Mouse (Mus musculus) bone marrow, adult 2 months (tissue): ENCODE measurements around the gene Gck. TPM values are rescaled to one million over a fixed set of nuclear protein-coding genes. Genes with fewer than 3 reads are reported as not detected.

Experiments
- H3K27ac ChIP-seq: fragments of 200-500 bp; 2 replicates; pipeline ENCODE4 v1.5.1; 2012; ENCODE audit warnings: low read depth, mild to moderate bottlenecking, control low read depth, inconsistent platforms, low read length; ENCODE audit not compliant: control insufficient read depth, poor library complexity, insufficient read depth
- H3K4me1 ChIP-seq: fragments of 200-500 bp; 2 replicates; pipeline ENCODE4 v1.6.1; 2011; ENCODE audit warnings: low read length; ENCODE audit not compliant: control insufficient read depth, insufficient read depth
- H3K4me3 ChIP-seq: fragments of 200-500 bp; replicated peaks from 2 replicates; pipeline ENCODE3; 2011; ENCODE audit warnings: mild to moderate bottlenecking, low read depth, low read length, control low read depth; ENCODE audit not compliant: control insufficient read depth
- CTCF ChIP-seq: fragments of 200-500 bp; IDR thresholded peaks from 2 replicates; pipeline ENCODE4 v1.5.1; 2011; ENCODE audit warnings: low read length, control low read depth; ENCODE audit not compliant: control insufficient read depth, insufficient read depth
- POLR2A ChIP-seq: fragments of 200-500 bp; IDR thresholded peaks from 2 replicates; pipeline ENCODE4 v1.6.1; 2011; ENCODE audit warnings: low read depth, mild to moderate bottlenecking, control low read depth, low read length, borderline replicate concordance; ENCODE audit not compliant: control insufficient read depth
- WGBS: fragments of 180-500 bp; shearing (Covaris S2); methylation state at CpG from one replicate; pipeline ENCODE4 v1.1.7; 2018; 5-methylcytosine and 5-hydroxymethylcytosine counted together
- polyA plus RNA-seq: library from polyadenylated mRNA; stranded (reverse); fragments of >200 nt; gene quantifications from 2 replicates; pipeline ENCODE4 v1.2.4, GENCODE M21; 2011; ENCODE audit warnings: low replicate concordance; ENCODE audit not compliant: missing spikeins, insufficient read depth, insufficient read length

The Gck gene
- polyA plus RNA-seq, 1 experiment = 2.8 TPM

- H3K27ac ChIP-seq = no peak overlapping the region
- WGBS = 87% methylated on average over 5 of the region's 5 CpGs
- H3K4me1 ChIP-seq = no peaks in the 10 kb centered on the region
- TF ChIP-seq POLR2A = no peak
- TF ChIP-seq CTCF = no peak
- H3K4me3 ChIP-seq = no peak overlapping the region
These were observed 33.7 kb upstream of the Gck start for GRCm38 (mm10) chr11:5983629-5984028.

GRCm38 (mm10) chr11:5981323-5981722, 31.4 kb upstream of the Gck start:
- no peak for TF ChIP-seq CTCF
- TF ChIP-seq POLR2A = no peak
- 82% methylated on average over 7 of the region's 7 CpGs for WGBS
- Histone ChIP-seq H3K4me1 (no peaks in the 10 kb centered on the region), H3K27ac (no peak overlapping the region), H3K4me3 (no peak overlapping the region)

GRCm38 (mm10) chr11:5980561-5980960, 30.7 kb upstream of the Gck start:
- Histone ChIP-seq H3K4me1 (no peaks in the 10 kb centered on the region), H3K27ac (no peak overlapping the region), H3K4me3 (no peak overlapping the region)
- WGBS = 81% methylated on average over 8 of the region's 8 CpGs
- no peak for TF ChIP-seq CTCF
- no peak for TF ChIP-seq POLR2A

- H3K27ac ChIP-seq = no peak overlapping the region
- no peaks in the 10 kb centered on the region for H3K4me1 ChIP-seq
- 76% methylated on average over 2 of the region's 2 CpGs for WGBS
- no peak for TF ChIP-seq POLR2A
- TF ChIP-seq CTCF = no peak
- no peak overlapping the region for H3K4me3 ChIP-seq
These were observed 30.2 kb upstream of the Gck start for GRCm38 (mm10) chr11:5980108-5980507.

GRCm38 (mm10) chr11:5979088-5979487, 29.2 kb upstream of the Gck start:
- no peak overlapping the region for H3K27ac ChIP-seq
- no peak overlapping the region for H3K4me3 ChIP-seq
- TF ChIP-seq POLR2A (no peak), CTCF (no peak)
- 83% methylated on average over 7 of the region's 7 CpGs for WGBS
- H3K4me1 ChIP-seq = no peaks in the 10 kb centered on the region

GRCm38 (mm10) chr11:5976106-5976505, 26.2 kb upstream of the Gck start:
- Histone ChIP-seq H3K4me1 (no peaks in the 10 kb centered on the region), H3K4me3 (no peak overlapping the region), H3K27ac (no peak overlapping the region)
- TF ChIP-seq POLR2A = no peak
- TF ChIP-seq CTCF = no peak
- WGBS = 85% methylated on average over 9 of the region's 9 CpGs

- no peak overlapping the region for H3K27ac ChIP-seq
- H3K4me1 ChIP-seq = no peaks in the 10 kb centered on the region
- H3K4me3 ChIP-seq = no peak overlapping the region
- TF ChIP-seq POLR2A (no peak), CTCF (no peak)
- 83% methylated on average over 2 of the region's 2 CpGs for WGBS
These were observed 25.2 kb upstream of the Gck start for GRCm38 (mm10) chr11:5975068-5975467.

- Histone ChIP-seq H3K4me3 (no peak overlapping the region), H3K27ac (no peak overlapping the region), H3K4me1 (no peaks in the 10 kb centered on the region)
- no peak for TF ChIP-seq CTCF
- no peak for TF ChIP-seq POLR2A
- WGBS = 11% methylated on average over 6 of the region's 6 CpGs
These were observed 24.2 kb upstream of the Gck start for GRCm38 (mm10) chr11:5974053-5974452.

- no peak for TF ChIP-seq CTCF
- TF ChIP-seq POLR2A = no peak
- H3K4me3 ChIP-seq = no peak overlapping the region
- WGBS = 72% methylated on average over 7 of the region's 7 CpGs
- no peaks in the 10 kb centered on the region for H3K4me1 ChIP-seq
- H3K27ac ChIP-seq = no peak overlapping the region
These were observed 23.3 kb upstream of the Gck start for GRCm38 (mm10) chr11:5973151-5973550.
